Comparison of ENCODE assay signal across 8 mouse cellular contexts in the genomic region with DNA sequence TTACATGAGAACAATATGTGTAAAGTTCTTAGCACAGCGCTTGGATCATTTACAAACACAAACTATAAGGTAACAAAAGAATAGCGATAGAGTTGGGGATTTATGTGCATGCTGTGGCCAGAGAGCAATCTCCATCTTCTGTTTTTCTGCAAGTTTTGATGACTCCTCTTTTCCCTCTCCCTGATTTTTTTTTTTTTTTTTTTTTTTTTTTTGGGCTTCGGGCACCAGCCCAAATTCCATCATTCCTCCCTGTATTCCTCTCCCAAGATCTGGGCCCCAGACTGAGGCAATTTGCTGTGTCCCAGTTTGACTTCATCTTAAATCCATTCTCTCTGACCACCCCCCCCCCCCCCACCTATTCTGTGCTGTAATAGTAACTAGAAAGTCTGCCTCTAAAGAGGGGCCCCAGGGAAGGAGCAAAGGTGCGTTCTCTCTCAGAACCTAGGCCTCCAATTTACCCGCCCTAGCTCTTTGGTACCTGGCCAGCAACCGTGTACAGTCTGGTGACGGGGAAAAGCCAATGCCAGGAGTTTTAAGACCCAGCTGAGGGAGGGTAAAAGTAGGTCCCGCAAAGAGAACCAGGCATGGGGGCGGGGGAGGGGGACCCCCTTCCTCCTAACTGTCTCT. TPM values are rescaled to one million over a fixed set of nuclear protein-coding genes. Genes with fewer than 3 reads are reported as not detected.
A peak's percentile ranks its signal among the peaks of the same experiment; 100 is the strongest.
DNase-seq lines count a peak whose midpoint lies in the region; ATAC-seq and TF ChIP-seq lines count a peak whose summit lies in the region.

No protein-coding gene starts in this region.

- H3K27me3 ChIP-seq in liver, adult 2 months (ENCODE audit: control insufficient read depth, insufficient read depth, low read length) = no peaks in the 10 kb centered on the region
- H3K27me3 ChIP-seq in embryonic facial prominence, embryonic 12.5 days = no peaks in the 10 kb centered on the region
- H3K27me3 ChIP-seq in intestine, embryonic 15.5 days (replicated peaks) = no peaks in the 10 kb centered on the region
- no peaks in the 10 kb centered on the region; the same call in 1 of the 2 replicates for H3K27me3 ChIP-seq in neural tube, embryonic 13.5 days

- peak overlapping the region; percentile 51 for H3K9ac ChIP-seq in liver, adult 2 months (ENCODE audit: low read depth, low read length)
- H3K9ac ChIP-seq in embryonic facial prominence, embryonic 12.5 days = no peak overlapping the region
- H3K9ac ChIP-seq in intestine, embryonic 15.5 days = peak overlapping the region; percentile 69
- H3K9ac ChIP-seq in neural tube, embryonic 13.5 days = peak overlapping the region; percentile 84

- intact Hi-C loops in gastrocnemius, postnatal 14 days (cut with DNase I; ENCODE audit: low total_unique reads) = no loop called here
- intact Hi-C loops in left cerebral cortex, postnatal 14 days (cut with DNase I) = loop anchor here (5.0 kb wide), 1 partner anchor 321 kb away; no protein-coding TSS in a partner anchor

- peak; percentile 1; the same call in 1 of the 2 replicates for ATAC-seq in embryonic facial prominence, embryonic 12.5 days (ENCODE audit: insufficient number of reproducible peaks, insufficient read depth, low FRiP score, low TSS enrichment)
- peak; percentile 7; the same call in 1 of the 2 replicates for ATAC-seq in intestine, embryonic 15.5 days
- ATAC-seq in neural tube, embryonic 13.5 days (ENCODE audit: low read depth) = no peak

- WGBS in liver, adult 2 months = 2% methylated on average over 9 of the region's 9 CpGs
- WGBS in embryonic facial prominence, embryonic 12.5 days = 12% methylated on average over 9 of the region's 9 CpGs
- 12% methylated on average over 9 of the region's 9 CpGs for WGBS in intestine, embryonic 15.5 days
- WGBS in neural tube, embryonic 13.5 days = 14% methylated on average over 9 of the region's 9 CpGs

- DNase-seq in liver, adult 2 months (ENCODE audit: extremely low read depth, low read depth, low spot score) = no peak
- DNase-seq in liver = no peak
- no peak for DNase-seq in gastrocnemius, postnatal 14 days
- DNase-seq in T-cell, adult 2 months (ENCODE audit: low spot score) = no peak
- no peak for DNase-seq in left cerebral cortex, postnatal 14 days (ENCODE audit: low spot score in 2 of 2)

- peak overlapping the region; percentile 81 for H3K4me2 ChIP-seq in embryonic facial prominence, embryonic 12.5 days (replicated peaks)
- H3K4me2 ChIP-seq in intestine, embryonic 15.5 days (replicated peaks) = peak overlapping the region; percentile 86
- peak overlapping the region; percentile 93 for H3K4me2 ChIP-seq in neural tube, embryonic 13.5 days

- peaks cover 18% of the 10 kb centered on the region for H3K4me1 ChIP-seq in liver, adult 2 months (ENCODE audit: control insufficient read depth, insufficient read depth, low read length)
- H3K4me1 ChIP-seq in embryonic facial prominence, embryonic 12.5 days = peaks cover 44% of the 10 kb centered on the region
- H3K4me1 ChIP-seq in intestine, embryonic 15.5 days (replicated peaks) = peaks cover 51% of the 10 kb centered on the region
- peaks cover 77% of the 10 kb centered on the region for H3K4me1 ChIP-seq in neural tube, embryonic 13.5 days (replicated peaks)

- peaks cover 11% of the 10 kb centered on the region for H3K36me3 ChIP-seq in liver, adult 2 months (ENCODE audit: control insufficient read depth, insufficient read depth, low read length)
- H3K36me3 ChIP-seq in embryonic facial prominence, embryonic 12.5 days = peaks cover 21% of the 10 kb centered on the region
- H3K36me3 ChIP-seq in intestine, embryonic 15.5 days = peaks cover 12% of the 10 kb centered on the region
- peaks cover 21% of the 10 kb centered on the region for H3K36me3 ChIP-seq in neural tube, embryonic 13.5 days

- no peak for TF ChIP-seq CTCF in liver, adult 2 months (IDR thresholded peaks at IDR 0.05; ENCODE audit: low read depth, low read length)

- no peaks in the 10 kb centered on the region for H3K9me3 ChIP-seq in embryonic facial prominence, embryonic 12.5 days
- H3K9me3 ChIP-seq in intestine, embryonic 15.5 days = no peaks in the 10 kb centered on the region
- H3K9me3 ChIP-seq in neural tube, embryonic 13.5 days = no peaks in the 10 kb centered on the region

- H3K27ac ChIP-seq in liver, adult 2 months (replicated peaks; ENCODE audit: insufficient read depth, low read depth, low read length) = peak overlapping the region; percentile 98
- peak overlapping the region; percentile 84 for H3K27ac ChIP-seq in embryonic facial prominence, embryonic 12.5 days
- peak overlapping the region; percentile 93 for H3K27ac ChIP-seq in intestine, embryonic 15.5 days
- H3K27ac ChIP-seq in neural tube, embryonic 13.5 days (replicated peaks) = peak overlapping the region; percentile 89

- H3K79me2 ChIP-seq in liver, adult 2 months (ENCODE audit: control insufficient read depth, insufficient read depth, low read length) = peaks cover 13% of the 10 kb centered on the region; the same call in 1 of the 2 replicates

- no peak for TF ChIP-seq POLR2A in liver, adult 2 months (IDR thresholded peaks at IDR 0.05; ENCODE audit: extremely low read depth, insufficient read depth, low read length)

- H3K4me3 ChIP-seq in liver, adult 2 months (ENCODE audit: insufficient read depth, low read depth, low read length) = peak overlapping the region; percentile 82
- H3K4me3 ChIP-seq in embryonic facial prominence, embryonic 12.5 days = peak overlapping the region; percentile 57
- H3K4me3 ChIP-seq in intestine, embryonic 15.5 days (replicated peaks) = peak overlapping the region; percentile 58
- H3K4me3 ChIP-seq in neural tube, embryonic 13.5 days = peak overlapping the region; percentile 63

RNA-seq across cellular contexts. Expression of a gene that starts 1.5 kb away (rescaled TPM):
- 8.0 and 9.0 TPM in 2 replicates for total RNA-seq in liver, adult 2 months (2014; rRNA removed)
- polyA plus RNA-seq in liver, adult 2 months (2012; rRNA removed) = 4.6 and 6.9 TPM in 2 replicates
- polyA plus RNA-seq in embryonic facial prominence, embryonic 12.5 days (2016; fragmentation: Nextera tagmentation; extraction: Ambion mirVana) = 11.4 and 11.5 TPM in 2 replicates
- polyA plus RNA-seq in intestine, embryonic 15.5 days (2015; fragmentation: Nextera tagmentation; extraction: Ambion mirVana) = 11.9 and 15.6 TPM in 2 replicates
- 8.0 and 8.4 TPM in 2 replicates for polyA plus RNA-seq in neural tube, embryonic 13.5 days (2015; fragmentation: Nextera tagmentation; extraction: Ambion mirVana)
- total RNA-seq in gastrocnemius, postnatal 14 days (2021) = 10 to 100 TPM; 22.1 to 77.5 TPM
- total RNA-seq in left cerebral cortex, postnatal 14 days (2021) = 100 to 1,000 TPM in 1 of 2 experiments, 10 to 100 TPM in 1; 90.4 to 112 TPM

RNA-seq across cellular contexts. Expression of a gene that starts 8.2 kb away (rescaled TPM):
- total RNA-seq in liver, adult 2 months (2014; rRNA removed) = 5.2 and 6.4 TPM in 2 replicates
- 21.7 and 36.9 TPM in 2 replicates for polyA plus RNA-seq in liver, adult 2 months (2012; rRNA removed)
- 84.3 and 85.0 TPM in 2 replicates for polyA plus RNA-seq in embryonic facial prominence, embryonic 12.5 days (2016; fragmentation: Nextera tagmentation; extraction: Ambion mirVana)
- polyA plus RNA-seq in intestine, embryonic 15.5 days (2015; fragmentation: Nextera tagmentation; extraction: Ambion mirVana) = 61.8 and 64.2 TPM in 2 replicates
- 268 and 282 TPM in 2 replicates for polyA plus RNA-seq in neural tube, embryonic 13.5 days (2015; fragmentation: Nextera tagmentation; extraction: Ambion mirVana)
- 10 to 100 TPM; 37.9 to 39.7 TPM for total RNA-seq in gastrocnemius, postnatal 14 days (2021)
- total RNA-seq in left cerebral cortex, postnatal 14 days (2021) = 1,000 to 10,000 TPM; 1,220 to 1,271 TPM

RNA-seq across cellular contexts. Expression of a gene that starts 23.7 kb away (rescaled TPM):
- total RNA-seq in liver, adult 2 months (2014; rRNA removed) = not detected in 2 replicates
- 0.05 TPM in 1 of 2 replicates, not detected in the other for polyA plus RNA-seq in liver, adult 2 months (2012; rRNA removed)
- 0.65 and 0.73 TPM in 2 replicates for polyA plus RNA-seq in embryonic facial prominence, embryonic 12.5 days (2016; fragmentation: Nextera tagmentation; extraction: Ambion mirVana)
- 0.62 and 0.70 TPM in 2 replicates for polyA plus RNA-seq in intestine, embryonic 15.5 days (2015; fragmentation: Nextera tagmentation; extraction: Ambion mirVana)
- polyA plus RNA-seq in neural tube, embryonic 13.5 days (2015; fragmentation: Nextera tagmentation; extraction: Ambion mirVana) = 0.61 TPM in 1 of 2 replicates, not detected in the other
- under 1 TPM in 1 of 2 experiments, not detected in 1; 0.10 TPM for total RNA-seq in gastrocnemius, postnatal 14 days (2021)
- under 1 TPM; 0.55 to 0.70 TPM for total RNA-seq in left cerebral cortex, postnatal 14 days (2021)

RNA-seq across cellular contexts. Expression of a gene that starts 25.9 kb away (rescaled TPM):
- total RNA-seq in liver, adult 2 months (2014; rRNA removed) = 1.8 and 2.2 TPM in 2 replicates
- 3.3 and 4.7 TPM in 2 replicates for polyA plus RNA-seq in liver, adult 2 months (2012; rRNA removed)
- 36.8 and 43.5 TPM in 2 replicates for polyA plus RNA-seq in embryonic facial prominence, embryonic 12.5 days (2016; fragmentation: Nextera tagmentation; extraction: Ambion mirVana)
- 43.7 and 47.6 TPM in 2 replicates for polyA plus RNA-seq in intestine, embryonic 15.5 days (2015; fragmentation: Nextera tagmentation; extraction: Ambion mirVana)
- polyA plus RNA-seq in neural tube, embryonic 13.5 days (2015; fragmentation: Nextera tagmentation; extraction: Ambion mirVana) = 28.4 and 29.2 TPM in 2 replicates
- 1 to 10 TPM; 2.9 to 4.7 TPM for total RNA-seq in gastrocnemius, postnatal 14 days (2021)
- total RNA-seq in left cerebral cortex, postnatal 14 days (2021) = 10 to 100 TPM; 14.2 to 16.9 TPM

RNA-seq across cellular contexts. Expression of a gene that starts 25.9 kb away (rescaled TPM):
- total RNA-seq in liver, adult 2 months (2014; rRNA removed) = 0.13 TPM in 1 of 2 replicates, not detected in the other
- polyA plus RNA-seq in liver, adult 2 months (2012; rRNA removed) = 0.05 and 0.10 TPM in 2 replicates
- 0.14 and 0.40 TPM in 2 replicates for polyA plus RNA-seq in embryonic facial prominence, embryonic 12.5 days (2016; fragmentation: Nextera tagmentation; extraction: Ambion mirVana)
- 0.29 and 0.34 TPM in 2 replicates for polyA plus RNA-seq in intestine, embryonic 15.5 days (2015; fragmentation: Nextera tagmentation; extraction: Ambion mirVana)
- 0.18 and 0.32 TPM in 2 replicates for polyA plus RNA-seq in neural tube, embryonic 13.5 days (2015; fragmentation: Nextera tagmentation; extraction: Ambion mirVana)
- total RNA-seq in gastrocnemius, postnatal 14 days (2021) = under 1 TPM in 1 of 2 experiments, not detected in 1; 0.18 TPM
- total RNA-seq in left cerebral cortex, postnatal 14 days (2021) = under 1 TPM; 0.27 to 0.51 TPM
